ENCODE assay signal across 8 mouse cellular contexts in the genomic region with DNA sequence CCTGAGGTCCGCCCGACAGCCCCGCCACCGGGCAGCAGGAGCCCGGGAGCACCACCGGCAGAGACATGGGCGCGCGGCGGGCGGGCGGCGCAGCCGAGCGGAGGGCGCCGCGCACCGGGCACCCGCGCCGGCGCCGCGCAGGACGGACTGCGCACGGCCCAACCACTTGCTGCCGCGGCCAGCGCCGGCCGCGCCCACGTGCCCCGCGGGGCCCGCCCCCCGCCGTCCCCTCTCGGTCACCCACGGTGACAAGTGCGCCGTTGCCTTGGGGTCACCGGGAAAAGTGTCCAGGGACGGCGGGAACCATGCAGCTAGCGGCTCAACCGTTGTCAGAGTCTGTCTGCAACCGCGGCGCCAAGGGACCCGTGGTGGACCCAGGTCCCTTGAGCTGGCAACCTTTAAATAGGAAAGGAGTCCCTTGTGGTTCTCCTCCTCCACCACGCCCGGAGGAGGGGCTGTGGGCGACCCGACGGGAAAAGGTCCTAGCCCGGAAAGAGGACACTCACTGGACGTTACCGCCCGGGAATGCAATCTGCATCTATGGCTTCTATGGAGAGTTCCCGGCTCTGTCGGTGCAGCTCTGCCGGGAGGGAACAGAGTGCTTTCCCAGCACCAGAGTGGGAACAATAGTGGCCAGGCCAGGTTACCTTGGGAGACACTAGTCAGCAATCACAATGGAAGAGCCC. TPM values are rescaled to one million over a fixed set of nuclear protein-coding genes. Genes with fewer than 3 reads are reported as not detected.
DNase-seq lines count a peak whose midpoint lies in the region; ATAC-seq and TF ChIP-seq lines count a peak whose summit lies in the region.

Fam189a2 (minus strand) TSS at position 149 of the 686 bp plus-strand sequence.

- TF ChIP-seq CTCF in gastrocnemius, adult 2 months (IDR thresholded peaks at IDR 0.05) = no peak

- ATAC-seq in frontal cortex, adult (ENCODE audit: low TSS enrichment) = peak; percentile 83
- ATAC-seq in hindbrain, embryonic 13.5 days (ENCODE audit: low FRiP score) = peak; percentile 85
- ATAC-seq in midbrain, embryonic 16.5 days = peak; percentile 91

- H3K27me3 ChIP-seq in hindbrain, embryonic 13.5 days = peaks cover 36% of the 10 kb centered on the region
- peaks cover 3% of the 10 kb centered on the region; the same call in 1 of the 2 replicates for H3K27me3 ChIP-seq in midbrain, embryonic 16.5 days (ENCODE audit: control insufficient read depth, insufficient read depth, low read depth, low read length)

- H3K4me3 ChIP-seq in gastrocnemius, adult 2 months = peak within 1 kb of the TSS; percentile 91
- peak within 1 kb of the TSS; percentile 77 for H3K4me3 ChIP-seq in hindbrain, embryonic 13.5 days
- peak within 1 kb of the TSS; percentile 83 for H3K4me3 ChIP-seq in midbrain, embryonic 16.5 days (ENCODE audit: low read depth, low read length)

- H3K9me3 ChIP-seq in hindbrain, embryonic 13.5 days = no peaks in the 10 kb centered on the region
- H3K9me3 ChIP-seq in midbrain, embryonic 16.5 days (replicated peaks; ENCODE audit: control insufficient read depth, low read length, poor library complexity, severe bottlenecking) = no peaks in the 10 kb centered on the region

- intact Hi-C loops in gastrocnemius, adult 2 months (cut with DNase I) = loop anchor here (2.0 kb wide), 1 partner anchor 58 kb away; no protein-coding TSS in a partner anchor
- intact Hi-C loops in left cerebral cortex, postnatal 4 days (cut with DNase I) = no loop called here

- H3K27ac ChIP-seq in gastrocnemius, adult 2 months = peak within 1 kb of the TSS; percentile 89
- H3K27ac ChIP-seq in hindbrain, embryonic 13.5 days = peak within 1 kb of the TSS; percentile 60
- peak within 1 kb of the TSS; percentile 80 for H3K27ac ChIP-seq in midbrain, embryonic 16.5 days (ENCODE audit: low read length)

- no peaks in the 10 kb centered on the region for H3K36me3 ChIP-seq in hindbrain, embryonic 13.5 days
- no peaks in the 10 kb centered on the region for H3K36me3 ChIP-seq in midbrain, embryonic 16.5 days (ENCODE audit: control insufficient read depth, insufficient read depth, low read length)

- peaks cover 16% of the 10 kb centered on the region for H3K4me1 ChIP-seq in hindbrain, embryonic 13.5 days (replicated peaks)
- peaks cover 11% of the 10 kb centered on the region for H3K4me1 ChIP-seq in midbrain, embryonic 16.5 days (ENCODE audit: control insufficient read depth, insufficient read depth, low read length)

- peak within 1 kb of the TSS; percentile 83 for H3K4me2 ChIP-seq in hindbrain, embryonic 13.5 days
- peak within 1 kb of the TSS; percentile 90 for H3K4me2 ChIP-seq in midbrain, embryonic 16.5 days (ENCODE audit: low read length)

- WGBS in hindbrain, embryonic 13.5 days = under 1% methylated on average over 35 of the region's 65 CpGs
- WGBS in midbrain, embryonic 16.5 days = under 1% methylated on average over 42 of the region's 65 CpGs

- H3K9ac ChIP-seq in hindbrain, embryonic 13.5 days = peak within 1 kb of the TSS; percentile 77
- peak within 1 kb of the TSS; percentile 79 for H3K9ac ChIP-seq in midbrain, embryonic 16.5 days (ENCODE audit: low read depth, low read length)

- no peak for DNase-seq in frontal cortex, postnatal 36 days (ENCODE audit: low spot score in 2 of 2)
- peak; percentile 10 to 48 for DNase-seq in cerebellum, adult 18-20 months
- peak; percentile 76 for DNase-seq in gastrocnemius, adult 2 months
- DNase-seq in left cerebral cortex, postnatal 4 days = peak; percentile 23
- no peak for DNase-seq in MN1 (ENCODE audit: low spot score)

RNA-seq across cellular contexts. Expression of gene Fam189a2, which starts in this region (rescaled TPM):
- total RNA-seq in gastrocnemius, adult 2 months (2021) = 10 to 100 TPM; 17.5 to 24.8 TPM
- 1.5 and 1.6 TPM in 2 replicates for polyA plus RNA-seq in hindbrain, embryonic 13.5 days (2015; fragmentation: Nextera tagmentation; extraction: Ambion mirVana)
- total RNA-seq in left cerebral cortex, postnatal 4 days (2021) = 10 to 100 TPM; 13.2 to 13.5 TPM
- 1.5 and 2.3 TPM in 2 replicates for polyA plus RNA-seq in midbrain, embryonic 16.5 days (2015; fragmentation: Nextera tagmentation; extraction: Ambion mirVana)

Comparison
In these comparisons a context has a peak if more than half of its experiments do, and no peak if none do; other contexts are left out.
1. DNase-seq: peak in cerebellum, adult 18-20 months (2 of 2), gastrocnemius, adult 2 months (single experiment) and left cerebral cortex, postnatal 4 days (single experiment); none in frontal cortex, postnatal 36 days (0 of 2) and MN1 (single experiment).
2. Peak in every context shown above with its lines, with median percentiles within 50 percentile points of each other: ATAC-seq, H3K27ac ChIP-seq and H3K4me3 ChIP-seq.